Mouse (Mus musculus) liver, postnatal 0 days (tissue): ENCODE data around the gene Gm20388.

ENCODE experiments used
- CTCF ChIP-seq: sonication (generic); IDR thresholded peaks from 2 replicates; pipeline ENCODE4 v1.5.1; 2016; ENCODE audit warnings: antibody characterized with exemption, low read depth
- EP300 ChIP-seq: IDR thresholded peaks from 2 replicates; pipeline ENCODE4 v1.6.1; 2016; ENCODE audit warnings: antibody characterized with exemption, low read depth, mild to moderate bottlenecking

- TF ChIP-seq CTCF = no peak
- TF ChIP-seq EP300 = no peak
These were observed 2249.5 kb downstream of the Gm20388 start for GRCm38 (mm10) chr8:122160165-122160564.
